Mouse (Mus musculus) C2C12 (cell line): ENCODE data around the gene Smim23.

Experiments used
- CEBPB ChIP-seq: IDR thresholded peaks from one replicate; pipeline ENCODE4 v1.6.1; 2011; ENCODE audit warnings: low read depth, mild to moderate bottlenecking, control low read depth, moderate library complexity
- CTCF ChIP-seq: IDR thresholded peaks from one replicate; pipeline ENCODE4 v1.5.1; 2011; ENCODE audit not compliant: control insufficient read depth, insufficient read depth, insufficient read length
- FOSL1 ChIP-seq: IDR thresholded peaks from one replicate; pipeline ENCODE4 v1.8.0; 2011; ENCODE audit warnings: mild to moderate bottlenecking, low read length; ENCODE audit not compliant: poor library complexity, insufficient read depth, severe bottlenecking
- MAX ChIP-seq: IDR thresholded peaks from one replicate; pipeline ENCODE4 v1.6.1; 2011; ENCODE audit warnings: mild to moderate bottlenecking, control low read depth
- MYOD1 ChIP-seq: IDR thresholded peaks from one replicate; pipeline ENCODE4 v1.6.1; 2011; ENCODE audit warnings: low read depth; ENCODE audit not compliant: control insufficient read depth, insufficient read length
- MYOG ChIP-seq: IDR thresholded peaks from one replicate; pipeline ENCODE4 v1.6.1; 2011; ENCODE audit not compliant: control insufficient read depth, insufficient read length; ENCODE audit errors: extremely low read depth
- USF1 ChIP-seq: IDR thresholded peaks from one replicate; pipeline ENCODE4 v1.6.1; 2011; ENCODE audit warnings: low read depth, mild to moderate bottlenecking, control low read depth, moderate library complexity

GRCm38 (mm10) chr11:32800929-32801375, 23.5 kb downstream of the Smim23 start:
- TF ChIP-seq USF1 (no peak), CEBPB (no peak), CTCF (no peak), MAX (no peak), MYOG (no peak), FOSL1 (no peak), MYOD1 (no peak)
